11 mouse cellular contexts compared by ENCODE assay signal in genomic region chr14:55933586-55933985, GRCm38 (mm10). TPM values are rescaled to one million over a fixed set of nuclear protein-coding genes. Genes with fewer than 3 reads are reported as not detected.
DNase-seq lines count a peak whose midpoint lies in the region; ATAC-seq and TF ChIP-seq lines count a peak whose summit lies in the region.
"Had no signal": no experiment of that assay in that cellular context is flagged by ENCODE, and none has a peak within 500 bp of the region (broad histone marks: within the 10 kb centered on the region; RNA-seq: fewer than 3 reads in every experiment).

No protein-coding gene starts in this region.

- H3K4me3 ChIP-seq in heart, embryonic 11.5 days (ENCODE audit: low read depth, low read length), result no peak overlapping the region
- no peak overlapping the region for H3K4me3 ChIP-seq in left cerebral cortex, adult 2 months
- H3K4me3 ChIP-seq: erythroblast, embryonic 14.5 days; midbrain, embryonic 12.5 days had no signal

- no peaks in the 10 kb centered on the region for H3K4me1 ChIP-seq in heart, embryonic 11.5 days (ENCODE audit: control insufficient read depth, insufficient read depth, low read length)
- H3K4me1 ChIP-seq: midbrain, embryonic 12.5 days had no signal

- ATAC-seq in heart, embryonic 11.5 days (replicated peaks; ENCODE audit: insufficient number of reproducible peaks, low FRiP score, low TSS enrichment), result no peak; the same call in 1 of the 2 replicates
- ATAC-seq in granulocyte monocyte progenitor cell, adult 5-6 weeks (replicated peaks; ENCODE audit: poor library complexity, severe bottlenecking), result no peak

- WGBS in heart, embryonic 11.5 days (ENCODE audit: insufficient replicate concordance), result 33% methylated on average over 7 of the region's 7 CpGs

- intact Hi-C loops in left cerebral cortex, postnatal 4 days (cut with DNase I), result no loop called here
- intact Hi-C loops in left cerebral cortex, postnatal 14 days (cut with DNase I), result no loop called here
- intact Hi-C loops in left cerebral cortex, postnatal 25 days (cut with DNase I), result no loop called here
- intact Hi-C loops in left cerebral cortex, adult 2 months (cut with DNase I), result no loop called here

- no peak overlapping the region for H3K4me2 ChIP-seq in heart, embryonic 11.5 days
- H3K4me2 ChIP-seq: midbrain, embryonic 12.5 days had no signal

- no peaks in the 10 kb centered on the region for H3K36me3 ChIP-seq in heart, embryonic 11.5 days (ENCODE audit: control insufficient read depth, insufficient read depth, low read length)
- H3K36me3 ChIP-seq: midbrain, embryonic 12.5 days had no signal

- H3K27ac ChIP-seq in heart, embryonic 11.5 days (ENCODE audit: low read depth, low read length), result no peak overlapping the region
- no peak overlapping the region for H3K27ac ChIP-seq in left cerebral cortex, adult 2 months
- H3K27ac ChIP-seq: midbrain, embryonic 12.5 days had no signal

- H3K9ac ChIP-seq in heart, embryonic 11.5 days (ENCODE audit: low read depth, low read length), result 0 out of 2 replicates have a peak overlapping the region, but pooled peaks have one; percentile 16
- H3K9ac ChIP-seq: midbrain, embryonic 12.5 days had no signal

- TF ChIP-seq CTCF in left cerebral cortex, adult 2 months (IDR thresholded peaks at IDR 0.05), result no peak

- H3K27me3 ChIP-seq in heart, embryonic 11.5 days (ENCODE audit: control insufficient read depth, insufficient read depth, low read length), result no peaks in the 10 kb centered on the region
- H3K27me3 ChIP-seq: midbrain, embryonic 12.5 days had no signal

- no peaks in the 10 kb centered on the region for H3K9me3 ChIP-seq in heart, embryonic 11.5 days (replicated peaks; ENCODE audit: control insufficient read depth, low read length)
- H3K9me3 ChIP-seq: midbrain, embryonic 12.5 days had no signal

- DNase-seq in left cerebral cortex, postnatal 4 days, result peak; percentile 23
- DNase-seq in left cerebral cortex, postnatal 14 days (ENCODE audit: low spot score in 2 of 2), result no peak
- DNase-seq in kidney, postnatal 10 days, result peak; percentile 75
- peak; percentile 16 for DNase-seq in skeletal muscle tissue, adult 2 months (ENCODE audit: low read depth, low spot score)
- no peak for DNase-seq in left cerebral cortex, postnatal 25 days (ENCODE audit: low spot score in 2 of 2)
- no peak for DNase-seq in left cerebral cortex, adult 2 months (ENCODE audit: extremely low spot score in 1 of 2, low spot score in 2 of 2)

RNA-seq across cellular contexts. Expression of gene Cma1, which starts 10.9 kb away (rescaled TPM):
- total RNA-seq in left cerebral cortex, postnatal 4 days (2021), result 10 to 100 TPM in 1 of 2 experiments, 1 to 10 TPM in 1; 9.8 to 12.4 TPM
- total RNA-seq in left cerebral cortex, postnatal 14 days (2021), result not detected
- polyA plus RNA-seq in heart, embryonic 11.5 days (2014; fragmentation: Nextera tagmentation; extraction: Ambion mirVana), result not detected in 2 replicates
- not detected in 2 replicates for total RNA-seq in granulocyte monocyte progenitor cell, adult 5-6 weeks (2014; fragmentation: Nextera tagmentation)
- total RNA-seq in granulocyte monocyte progenitor cell, adult 5-6 weeks (2017), result 0.15 TPM in 1 of 2 replicates, not detected in the other
- total RNA-seq in left cerebral cortex, postnatal 25 days (2021), result not detected
- not detected for total RNA-seq in left cerebral cortex, adult 2 months (2021)
- total RNA-seq: ES-E14 had no signal
- polyA plus RNA-seq: erythroblast, embryonic 14.5 days; midbrain, embryonic 12.5 days had no signal

RNA-seq across cellular contexts. Expression of gene Cma2, which starts 17.2 kb away (rescaled TPM):
- not detected for total RNA-seq in left cerebral cortex, postnatal 4 days (2021)
- not detected for total RNA-seq in left cerebral cortex, postnatal 14 days (2021)
- not detected in 2 replicates for polyA plus RNA-seq in heart, embryonic 11.5 days (2014; fragmentation: Nextera tagmentation; extraction: Ambion mirVana)
- not detected in 2 replicates for total RNA-seq in granulocyte monocyte progenitor cell, adult 5-6 weeks (2014; fragmentation: Nextera tagmentation)
- total RNA-seq in granulocyte monocyte progenitor cell, adult 5-6 weeks (2017), result not detected in 2 replicates
- total RNA-seq in left cerebral cortex, postnatal 25 days (2021), result not detected
- total RNA-seq in left cerebral cortex, adult 2 months (2021), result not detected
- total RNA-seq: ES-E14 had no signal
- polyA plus RNA-seq: erythroblast, embryonic 14.5 days; midbrain, embryonic 12.5 days had no signal

RNA-seq across cellular contexts. Expression of gene Sdr39u1, which starts 33.5 kb away (rescaled TPM):
- total RNA-seq in left cerebral cortex, postnatal 4 days (2021), result 10 to 100 TPM; 63.1 to 75.9 TPM
- 10 to 100 TPM; 85.8 to 94.6 TPM for total RNA-seq in left cerebral cortex, postnatal 14 days (2021)
- 36.9 and 42.2 TPM in 2 replicates for polyA plus RNA-seq in heart, embryonic 11.5 days (2014; fragmentation: Nextera tagmentation; extraction: Ambion mirVana)
- total RNA-seq in granulocyte monocyte progenitor cell, adult 5-6 weeks (2014; fragmentation: Nextera tagmentation), result 13.8 and 15.3 TPM in 2 replicates
- total RNA-seq in granulocyte monocyte progenitor cell, adult 5-6 weeks (2017), result 6.5 and 13.5 TPM in 2 replicates
- total RNA-seq in left cerebral cortex, postnatal 25 days (2021), result 10 to 100 TPM; 96.3 to 96.9 TPM
- total RNA-seq in left cerebral cortex, adult 2 months (2021), result 10 to 100 TPM; 91.3 to 96.9 TPM

RNA-seq across cellular contexts. Expression of gene Khnyn, which starts 48.8 kb away (rescaled TPM):
- total RNA-seq in left cerebral cortex, postnatal 4 days (2021), result 10 to 100 TPM; 12.5 to 13.4 TPM
- total RNA-seq in left cerebral cortex, postnatal 14 days (2021), result 10 to 100 TPM; 10.4 to 10.8 TPM
- 6.0 and 8.9 TPM in 2 replicates for polyA plus RNA-seq in heart, embryonic 11.5 days (2014; fragmentation: Nextera tagmentation; extraction: Ambion mirVana)
- 8.8 and 12.8 TPM in 2 replicates for total RNA-seq in granulocyte monocyte progenitor cell, adult 5-6 weeks (2014; fragmentation: Nextera tagmentation)
- 12.4 and 14.7 TPM in 2 replicates for total RNA-seq in granulocyte monocyte progenitor cell, adult 5-6 weeks (2017)
- total RNA-seq in left cerebral cortex, postnatal 25 days (2021), result 10 to 100 TPM; 10.1 to 10.7 TPM
- total RNA-seq in left cerebral cortex, adult 2 months (2021), result 10 to 100 TPM; 11.9 to 12.0 TPM

RNA-seq across cellular contexts. Expression of gene Cbln3, which starts 49.4 kb away (rescaled TPM):
- total RNA-seq in left cerebral cortex, postnatal 4 days (2021), result under 1 TPM; 0.44 to 0.74 TPM
- 1 to 10 TPM in 1 of 2 experiments, under 1 TPM in 1; 0.23 to 1.1 TPM for total RNA-seq in left cerebral cortex, postnatal 14 days (2021)
- polyA plus RNA-seq in heart, embryonic 11.5 days (2014; fragmentation: Nextera tagmentation; extraction: Ambion mirVana), result 0.30 and 0.42 TPM in 2 replicates
- not detected in 2 replicates for total RNA-seq in granulocyte monocyte progenitor cell, adult 5-6 weeks (2014; fragmentation: Nextera tagmentation)
- total RNA-seq in granulocyte monocyte progenitor cell, adult 5-6 weeks (2017), result not detected in 2 replicates
- under 1 TPM; 0.14 to 0.25 TPM for total RNA-seq in left cerebral cortex, postnatal 25 days (2021)
- under 1 TPM; 0.20 to 0.26 TPM for total RNA-seq in left cerebral cortex, adult 2 months (2021)
- polyA plus RNA-seq: erythroblast, embryonic 14.5 days had no signal

Comparison
In these comparisons a context has a peak if more than half of its experiments do, and no peak if none do; other contexts are left out.
1. DNase-seq: peak in left cerebral cortex, postnatal 4 days (single experiment), kidney, postnatal 10 days (single experiment) and skeletal muscle tissue, adult 2 months (single experiment); none in left cerebral cortex, postnatal 14 days (0 of 2), left cerebral cortex, postnatal 25 days (0 of 2) and left cerebral cortex, adult 2 months (0 of 2).
2. RNA of gene Cma1, which starts 10.9 kb away (total RNA-seq): 9.8 to 12.4 TPM in left cerebral cortex, postnatal 4 days; 0.15 TPM in granulocyte monocyte progenitor cell, adult 5-6 weeks, not detected in left cerebral cortex, postnatal 14 days, not detected in left cerebral cortex, postnatal 25 days and not detected in left cerebral cortex, adult 2 months; every median in the first group is over 4 times any median in the second.